Mouse (Mus musculus): ENCODE data around the gene Cyth1. TPM values are rescaled to one million over a fixed set of nuclear protein-coding genes. Genes with fewer than 3 reads are reported as not detected.
A peak's percentile ranks its signal among the peaks of the same experiment; 100 is the strongest.

Gene Cyth1
- total RNA-seq (2021): 10 to 100 TPM; 29.4 to 32.2 TPM
- long read RNA-seq, experiment 1, transcript Cyth1-201 (13 exons, 3,135 nt): major isoform, 11 of 41 reads
- long read RNA-seq, experiment 1, partial matches to known transcripts: 2 of 41 reads
- long read RNA-seq, experiment 1, other reads (novel, unspliced or antisense): 28 of 41 reads
- long read RNA-seq, experiment 2, transcript Cyth1-201 (13 exons, 3,135 nt): major isoform, 18 of 78 reads
- long read RNA-seq, experiment 2, partial matches to known transcripts: 18 of 78 reads
- long read RNA-seq, experiment 2, other reads (novel, unspliced or antisense): 42 of 78 reads

- peak; percentile 100 for DNase-seq (ENCODE audit: low spot score in 2 of 2)
Measured at GRCm38 (mm10) chr11:118248150-118249011, at the start of gene Cyth1. TSS of gene Cyth1 (minus strand) at chr11:118248592.

DNA sequence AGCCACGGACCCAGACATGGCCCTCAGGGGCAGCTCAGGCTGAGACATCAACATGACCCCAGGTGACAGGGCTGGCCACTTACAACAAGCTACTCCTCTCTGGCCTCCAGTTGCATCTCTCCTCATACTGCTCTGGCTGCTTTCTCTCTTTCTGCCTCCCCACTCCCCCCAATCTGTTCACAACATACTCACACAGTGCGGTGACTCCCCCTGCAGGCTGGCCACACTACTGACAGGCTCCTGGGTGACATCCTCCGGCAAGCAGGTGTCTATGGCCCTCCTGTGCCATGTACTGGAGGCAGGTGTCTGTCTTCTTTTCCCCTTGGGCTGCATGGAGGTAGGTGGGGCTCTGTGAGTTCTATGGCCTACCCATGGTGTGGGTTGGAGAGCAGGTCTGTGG is 49.6 kb upstream of the Cyth1 start:
- no peak for DNase-seq (ENCODE audit: low spot score in 2 of 2)

GRCm38 (mm10) chr11:118295026-118295425 is 46.6 kb upstream of the Cyth1 start:
- DNase-seq (ENCODE audit: low spot score in 2 of 2): no peak

DNA sequence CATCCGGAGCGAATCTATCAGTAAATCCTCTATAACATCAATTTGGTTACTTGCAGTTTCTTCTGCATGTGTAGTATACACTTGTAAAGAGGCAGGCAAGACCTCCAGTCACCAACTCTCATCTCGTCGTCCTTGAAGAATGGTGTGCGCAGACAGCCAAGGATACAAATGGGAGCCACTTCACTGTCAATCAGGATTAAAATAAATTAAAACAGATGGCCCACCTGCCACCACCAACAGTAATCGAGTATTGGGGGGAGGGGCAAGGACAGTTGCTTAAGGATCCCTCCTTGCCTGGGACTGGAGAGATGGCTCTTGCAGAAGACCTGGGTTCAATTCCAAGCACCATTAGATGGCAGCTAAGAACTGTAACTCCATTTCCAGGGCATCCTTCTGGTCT is 44.3 kb upstream of the Cyth1 start:
- DNase-seq (ENCODE audit: low spot score in 2 of 2): no peak

- peak; percentile 99 for DNase-seq (ENCODE audit: low spot score in 2 of 2)
Measured at GRCm38 (mm10) chr11:118289999-118290889, 41.9 kb upstream of the Cyth1 start, which contains the start of gene Usp36. TSS of gene Usp36 (minus strand) at chr11:118290244.

DNA sequence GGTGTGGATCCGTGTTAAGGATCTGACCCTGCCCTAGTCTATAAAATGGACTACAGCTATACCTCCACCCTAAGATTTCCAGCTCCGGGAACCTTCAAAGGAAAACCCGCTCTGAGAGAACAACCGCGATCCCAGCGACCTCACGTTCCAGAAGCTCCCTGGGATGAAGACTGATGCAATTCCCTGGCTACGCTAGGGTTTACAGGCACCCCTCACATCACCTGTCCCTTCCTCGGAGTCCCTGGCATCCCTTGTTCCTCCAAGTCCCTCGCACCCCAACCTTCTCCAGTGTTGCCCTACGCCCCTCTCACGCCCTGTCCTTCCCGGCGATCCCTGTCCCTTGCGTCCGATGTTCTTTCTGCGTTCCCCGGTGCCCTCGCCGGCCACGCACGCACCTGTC is 41.2 kb upstream of the Cyth1 start:
- DNase-seq (ENCODE audit: low spot score in 2 of 2): no peak

DNA sequence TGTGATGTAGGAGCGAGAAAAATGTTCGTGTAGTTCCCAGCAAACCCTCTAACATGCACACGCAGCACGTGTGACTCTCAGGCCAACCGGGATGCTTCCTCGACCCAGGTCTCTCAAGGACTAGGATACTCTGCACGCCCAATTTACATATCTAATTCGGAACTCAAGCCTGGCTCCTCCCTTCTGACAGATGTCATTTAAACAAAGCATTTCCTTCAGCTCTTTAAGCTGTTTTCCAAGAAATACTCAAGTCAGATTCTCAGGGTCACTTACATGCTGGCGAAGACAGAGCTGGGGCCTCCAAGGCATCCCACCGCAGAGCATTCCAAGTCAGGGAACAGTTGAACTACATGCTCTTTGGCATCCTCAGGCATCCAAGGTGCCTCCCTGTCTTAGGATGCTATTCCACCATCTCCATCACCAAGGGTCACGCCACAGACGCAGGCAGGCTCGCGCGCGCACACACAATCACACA is 40.7 kb upstream of the Cyth1 start:
- DNase-seq (ENCODE audit: low spot score in 2 of 2): no peak

DNA sequence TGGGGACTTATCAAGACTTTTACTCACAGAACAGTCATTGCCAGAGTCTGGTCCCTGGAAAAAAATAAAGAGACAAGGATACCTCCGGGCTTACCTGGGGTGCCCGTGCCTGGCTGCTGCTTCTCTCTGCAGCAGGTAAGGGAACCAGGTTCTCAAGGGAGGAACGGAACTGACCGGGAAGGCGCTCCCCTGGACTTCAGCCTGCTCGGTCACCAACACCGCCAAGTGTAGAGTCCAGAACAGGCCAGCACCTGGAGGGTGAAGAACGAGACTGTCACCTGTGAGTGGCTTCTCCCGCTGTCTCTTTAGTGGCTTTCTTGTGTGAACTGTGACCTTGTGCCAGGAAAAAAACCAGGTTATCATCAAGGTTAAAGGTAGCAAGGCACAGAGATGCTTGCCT is 39.2 kb upstream of the Cyth1 start:
- DNase-seq (ENCODE audit: low spot score in 2 of 2): no peak

DNA sequence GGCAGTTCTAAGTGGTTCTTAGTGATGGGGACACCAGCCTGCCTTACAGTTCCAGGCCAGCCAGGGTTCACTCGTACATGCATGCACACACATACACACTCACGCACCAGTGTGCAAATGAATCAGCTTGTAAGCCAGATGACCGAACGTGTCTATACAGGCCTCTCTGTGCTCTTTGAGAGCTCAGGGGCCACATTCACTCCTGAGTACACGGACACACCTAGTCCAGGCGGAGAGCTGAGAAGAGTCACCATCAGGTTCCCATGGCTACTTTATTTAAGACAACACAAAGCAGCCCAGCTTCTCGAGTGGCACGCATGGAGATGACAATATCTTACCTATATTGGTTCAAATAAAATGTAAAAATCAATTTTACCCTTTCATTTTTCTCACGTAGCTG is 38.0 kb upstream of the Cyth1 start:
- no peak for DNase-seq (ENCODE audit: low spot score in 2 of 2)

DNA sequence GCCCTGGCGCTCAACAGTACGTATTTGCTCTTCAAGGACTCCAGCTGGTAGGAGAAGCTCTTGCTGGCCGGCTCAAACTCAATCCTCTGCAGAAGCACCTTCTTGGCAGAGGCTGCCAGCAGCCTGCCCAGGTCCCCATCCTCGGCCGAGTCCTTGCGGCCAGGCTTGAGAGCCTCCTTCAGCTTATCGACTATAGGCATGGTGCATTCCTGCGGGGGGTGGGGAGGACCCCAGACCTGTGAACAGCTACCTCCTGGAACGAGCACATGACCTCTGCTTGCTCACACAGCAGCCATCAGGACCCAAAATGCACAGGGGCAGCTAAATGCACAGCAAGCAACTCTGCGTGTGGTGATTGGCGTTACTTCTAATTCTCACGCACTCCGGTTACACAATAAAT is 37.4 kb upstream of the Cyth1 start:
- no peak for DNase-seq (ENCODE audit: low spot score in 2 of 2)

- no peak for DNase-seq (ENCODE audit: low spot score in 2 of 2)
Measured at GRCm38 (mm10) chr11:118280218-118280617, 31.8 kb upstream of the Cyth1 start.

- DNase-seq (ENCODE audit: low spot score in 2 of 2): no peak
Measured at GRCm38 (mm10) chr11:118276328-118276727, 27.9 kb upstream of the Cyth1 start.

DNA sequence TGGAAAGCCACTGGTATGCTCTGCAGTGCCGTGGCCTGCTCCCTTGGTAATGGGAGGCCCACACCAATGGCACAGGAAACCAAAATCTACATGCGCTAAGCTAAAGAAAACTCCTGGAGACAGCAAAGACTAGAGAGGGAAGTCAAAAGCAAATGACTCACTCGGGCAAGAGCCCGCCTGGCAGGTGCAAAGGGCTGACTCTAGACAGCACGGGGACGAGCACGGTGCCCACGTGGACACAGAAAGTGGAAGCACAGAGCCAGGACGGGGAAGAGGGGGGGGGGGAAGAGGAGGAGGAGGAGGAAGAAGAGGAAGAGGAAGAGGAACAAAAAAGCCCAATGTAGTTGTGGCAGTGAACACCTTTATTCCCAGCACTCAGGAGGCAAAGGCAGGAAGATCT is 26.7 kb upstream of the Cyth1 start:
- no peak for DNase-seq (ENCODE audit: low spot score in 2 of 2)

- DNase-seq (ENCODE audit: low spot score in 2 of 2): no peak
Measured at GRCm38 (mm10) chr11:118269827-118270226, 21.4 kb upstream of the Cyth1 start.

DNA sequence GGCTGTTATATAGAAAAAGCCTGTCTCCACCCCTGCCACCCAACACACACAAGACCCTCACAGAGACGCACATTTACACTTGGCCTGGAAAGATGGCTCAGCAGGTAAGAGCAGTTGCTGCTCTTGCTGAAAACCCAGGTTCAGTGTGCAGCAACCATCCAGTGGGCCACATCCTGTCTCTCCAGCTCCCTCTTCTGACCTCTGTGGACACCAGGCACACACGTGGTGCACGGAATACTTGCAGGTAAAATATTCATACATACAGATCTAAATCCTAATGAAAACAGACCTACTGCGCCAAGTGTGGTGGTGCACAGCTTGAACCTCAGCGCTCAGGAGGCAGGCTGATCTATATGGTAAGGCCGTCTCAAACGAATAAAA is 18.3 kb upstream of the Cyth1 start:
- no peak for DNase-seq (ENCODE audit: low spot score in 2 of 2)

GRCm38 (mm10) chr11:118266044-118266665 is 17.8 kb upstream of the Cyth1 start:
- DNase-seq (ENCODE audit: low spot score in 2 of 2): no peak

DNA sequence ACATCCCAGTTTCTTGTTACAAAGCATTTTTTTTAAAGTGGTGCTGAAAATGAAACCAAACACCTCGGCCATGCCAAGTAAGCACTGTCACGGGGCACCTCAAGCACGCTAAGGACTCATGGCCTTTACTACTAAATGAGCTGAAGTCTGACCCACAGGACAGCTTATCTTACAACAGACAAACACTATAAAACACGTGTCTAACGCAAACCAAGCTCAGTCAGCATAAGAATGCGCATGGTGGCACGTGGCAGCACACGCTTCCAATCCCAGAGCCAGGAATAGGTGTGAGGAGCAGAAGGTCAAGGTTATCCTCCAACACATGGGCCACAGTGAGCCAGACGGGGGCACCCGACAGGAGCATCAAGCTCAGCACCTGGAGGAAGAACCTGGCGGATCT is 17.2 kb upstream of the Cyth1 start:
- peak in 1 of 2 experiments; percentile 28 for DNase-seq (ENCODE audit: low spot score in 2 of 2)

GRCm38 (mm10) chr11:118263146-118263545 is 14.8 kb upstream of the Cyth1 start:
- DNase-seq (ENCODE audit: low spot score in 2 of 2): no peak

DNA sequence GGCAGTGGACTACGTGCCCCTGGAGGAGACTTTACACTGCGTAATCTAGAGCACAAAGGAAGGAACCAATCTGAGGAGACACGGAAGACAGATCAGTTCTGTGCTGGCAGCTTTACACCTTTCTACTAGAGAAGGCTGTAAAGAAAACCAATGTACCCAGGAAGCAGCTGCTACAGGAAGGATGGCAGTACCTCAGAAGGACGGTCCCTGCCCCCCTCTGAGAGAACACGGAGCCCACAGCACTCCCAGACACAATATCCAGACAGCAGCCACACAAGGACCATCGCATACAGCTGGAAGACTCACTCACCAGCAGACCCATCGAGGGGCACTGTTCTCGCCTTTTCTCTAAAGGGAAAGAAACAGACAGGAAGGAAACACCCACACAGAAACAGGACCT is 11.7 kb upstream of the Cyth1 start:
- no peak for DNase-seq (ENCODE audit: low spot score in 2 of 2)

- DNase-seq (ENCODE audit: low spot score in 2 of 2): no peak
Measured at GRCm38 (mm10) chr11:118259580-118259979, 11.2 kb upstream of the Cyth1 start.

- DNase-seq (ENCODE audit: low spot score in 2 of 2): peak in 1 of 2 experiments; percentile 25
Measured at GRCm38 (mm10) chr11:118256371-118256770, 8.0 kb upstream of the Cyth1 start.
